Mouse (Mus musculus): ENCODE results near the gene Zcchc24.

DNA sequence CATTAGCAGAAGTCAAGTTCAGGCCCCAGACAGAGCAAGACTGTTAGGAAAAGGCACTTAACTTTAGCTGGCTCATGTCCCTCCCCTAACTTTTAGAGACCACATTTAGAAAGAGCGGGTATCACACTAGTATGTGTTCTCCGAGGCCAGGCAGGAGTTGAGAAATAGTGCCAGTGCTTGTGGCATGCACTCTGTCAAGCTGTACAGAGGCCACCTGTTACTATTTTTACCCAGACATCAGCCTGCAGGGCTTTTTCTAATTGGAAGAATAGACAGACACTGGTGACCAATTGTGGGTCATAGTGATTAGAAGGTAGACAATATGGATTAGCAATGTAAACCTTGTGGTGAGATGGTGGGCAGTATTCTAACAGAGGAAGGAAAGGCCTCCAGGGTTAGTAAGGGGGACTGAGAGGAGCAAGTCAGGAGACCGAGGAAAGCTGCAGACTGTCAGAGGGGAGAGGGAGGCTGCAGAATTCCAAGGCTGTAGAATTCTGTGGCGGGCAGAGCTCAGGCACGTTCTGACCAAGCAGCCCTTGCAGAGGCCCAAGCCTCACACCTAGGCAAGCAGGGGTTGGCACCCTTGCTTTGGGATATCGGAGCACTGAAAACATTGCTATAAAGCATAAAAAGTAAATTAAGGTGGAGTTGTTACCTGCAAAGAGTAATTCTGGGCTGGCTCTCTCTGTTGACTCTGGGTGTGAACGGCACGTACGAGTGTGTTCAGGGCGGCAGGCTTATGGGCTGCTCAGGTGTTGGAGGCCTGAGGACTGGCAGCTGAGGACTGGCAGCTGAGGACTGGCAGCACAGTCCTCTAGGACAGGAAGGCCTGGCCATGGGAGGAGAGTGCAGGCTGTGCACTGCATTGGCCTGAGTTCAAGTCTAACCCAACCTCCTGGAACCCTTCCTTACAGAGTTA lies 81.6 kb downstream of the Zcchc24 start:
- TF ChIP-seq POLR2A (IDR thresholded peaks at IDR 0.05; ENCODE audit: borderline replicate concordance, low read depth, low read length) (no peak), CTCF (IDR thresholded peaks at IDR 0.05; ENCODE audit: low read depth, low read length) (no peak)

All from bone marrow macrophage, adult 2 months (primary cell).